Mouse (Mus musculus) c-Kit-positive CD71-negative TER-119-negative erythroid progenitor cells, embryonic 14.5 days (primary cell): ENCODE results near the gene Crebzf.

Experiments
- DNase-seq: peaks from one replicate; pipeline ENCODE4 v3.0.0-alpha.2; 2013; ENCODE audit warnings: low read depth

Gene Crebzf

GRCm38 (mm10) chr7:90442518-90443080 lies at the start of gene Crebzf:
Crebzf (plus strand) TSS chr7:90442729.
- DNase-seq: peak; percentile 95

DNA sequence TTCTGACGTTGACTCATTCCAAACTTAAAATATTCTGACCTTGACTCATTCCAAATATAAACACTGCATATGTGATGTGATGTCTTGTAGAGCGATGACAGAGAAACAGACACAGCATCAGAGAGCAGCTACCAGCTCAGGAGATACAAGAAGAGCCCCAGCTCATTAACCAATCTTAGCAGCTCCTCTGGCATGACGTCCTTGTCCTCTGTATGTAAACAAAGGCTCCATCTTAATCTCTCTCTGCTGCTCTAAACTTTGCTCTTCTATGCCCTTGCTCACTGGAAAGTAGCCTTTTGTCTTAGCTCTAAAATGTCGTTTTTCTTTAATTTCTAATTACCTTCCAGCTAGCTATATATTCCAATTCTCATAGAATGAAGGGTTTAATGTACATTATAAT lies 47.5 kb upstream of the Crebzf start:
- no peak for DNase-seq

- no peak for DNase-seq
Measured at GRCm38 (mm10) chr7:90395928-90396327, 46.6 kb upstream of the Crebzf start.

- DNase-seq: peak; percentile 61
Measured at GRCm38 (mm10) chr7:90409934-90410333, 32.6 kb upstream of the Crebzf start.

DNA sequence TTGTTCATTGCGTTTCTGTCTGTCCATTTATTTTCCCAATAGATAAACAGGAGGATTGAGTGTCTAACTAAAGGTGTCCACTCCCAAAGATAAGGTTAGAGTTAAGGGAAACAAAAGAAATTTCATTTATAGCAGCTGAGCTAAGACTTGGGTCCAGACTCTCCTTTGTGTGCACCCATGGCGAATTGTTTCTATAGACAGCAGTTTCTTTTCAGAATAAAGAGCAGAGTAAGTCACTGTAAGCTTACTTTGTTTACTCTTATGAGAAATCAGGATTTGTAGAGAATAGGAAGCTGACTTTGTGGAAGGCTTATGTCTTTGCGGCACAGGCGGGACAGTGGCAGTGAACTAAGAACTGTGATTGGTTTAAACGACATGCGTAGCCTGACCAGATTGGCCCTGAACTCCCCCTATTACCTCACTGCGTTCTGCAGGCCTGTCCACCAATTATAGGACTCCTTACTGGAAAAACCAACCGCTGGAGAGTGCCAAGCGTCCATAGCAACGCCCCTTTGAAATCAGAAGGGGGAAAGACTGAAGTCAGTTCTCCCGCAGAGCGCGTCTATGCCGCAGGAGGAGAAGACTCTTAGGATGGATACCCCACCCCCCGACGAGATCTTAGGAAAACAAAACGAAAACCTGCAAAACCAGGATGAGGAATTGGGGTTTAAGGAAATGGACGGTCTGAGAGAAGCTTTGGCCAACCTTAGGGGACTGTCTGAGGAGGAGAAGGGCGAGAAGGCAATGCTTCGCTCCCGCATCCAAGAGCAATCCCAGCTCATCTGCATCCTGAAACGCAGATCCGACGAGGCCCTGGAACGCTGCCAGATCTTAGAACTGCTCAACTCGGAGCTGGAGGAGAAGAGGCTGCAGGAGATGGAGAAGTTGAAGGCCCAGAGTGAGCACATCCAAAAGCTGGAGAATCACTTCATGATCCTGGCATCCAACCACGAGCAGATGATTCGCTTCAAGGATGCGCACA lies 16.2 kb upstream of the Crebzf start, which contains the start of gene Ccdc89:
Gene Ccdc89, plus strand, starts transcription at position 558 of the 982 bp plus-strand sequence.
- peak; percentile 49 for DNase-seq

DNA sequence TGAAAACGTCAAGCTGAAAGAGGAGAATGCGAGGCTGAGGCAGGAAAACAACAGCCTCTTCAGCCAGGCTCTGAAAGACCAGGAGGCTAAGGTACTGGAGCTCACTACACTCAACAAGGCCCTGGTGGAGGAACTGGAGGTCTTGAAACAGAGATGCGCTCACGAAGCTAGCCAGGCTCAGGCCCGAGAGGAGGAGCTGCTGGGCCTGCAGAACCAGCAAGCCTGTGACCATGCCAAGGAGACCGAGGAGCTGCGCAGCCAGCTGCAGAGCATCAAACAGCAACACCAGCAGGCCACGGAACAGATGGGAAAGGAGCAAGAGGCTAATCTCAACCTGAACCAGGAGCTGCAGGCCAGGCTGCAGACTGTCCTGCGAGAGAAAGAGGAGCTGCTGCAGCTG lies 15.5 kb upstream of the Crebzf start:
- no peak for DNase-seq

DNA sequence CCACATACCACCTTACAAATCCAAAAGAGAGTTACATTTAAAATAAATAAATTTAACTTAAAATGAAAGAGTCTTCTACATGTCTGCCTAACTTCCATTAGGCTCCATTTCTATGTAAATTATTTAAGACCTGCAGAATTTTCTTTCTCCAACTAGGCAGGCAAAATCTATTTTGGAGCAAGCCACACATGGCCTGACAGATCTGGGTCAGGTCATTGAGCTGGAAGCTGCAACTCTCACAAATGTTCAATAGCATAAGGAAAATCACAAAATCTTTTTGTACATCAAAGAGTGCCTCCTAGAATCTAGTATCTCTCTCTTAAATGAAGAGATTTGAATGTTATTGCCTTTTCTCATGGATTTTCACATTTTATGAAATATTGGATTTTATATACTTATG lies 10.3 kb upstream of the Crebzf start:
- DNase-seq: no peak

- DNase-seq: no peak
Measured at GRCm38 (mm10) chr7:90440044-90440443, 2.5 kb upstream of the Crebzf start.

GRCm38 (mm10) chr7:90442070-90442469 lies 459 bp upstream of the Crebzf start:
- DNase-seq: no peak

- DNase-seq: no peak
Measured at GRCm38 (mm10) chr7:90443101-90444091, 867 bp downstream of the Crebzf start.

- DNase-seq: no peak
Measured at GRCm38 (mm10) chr7:90444206-90444605, 1.7 kb downstream of the Crebzf start.

DNA sequence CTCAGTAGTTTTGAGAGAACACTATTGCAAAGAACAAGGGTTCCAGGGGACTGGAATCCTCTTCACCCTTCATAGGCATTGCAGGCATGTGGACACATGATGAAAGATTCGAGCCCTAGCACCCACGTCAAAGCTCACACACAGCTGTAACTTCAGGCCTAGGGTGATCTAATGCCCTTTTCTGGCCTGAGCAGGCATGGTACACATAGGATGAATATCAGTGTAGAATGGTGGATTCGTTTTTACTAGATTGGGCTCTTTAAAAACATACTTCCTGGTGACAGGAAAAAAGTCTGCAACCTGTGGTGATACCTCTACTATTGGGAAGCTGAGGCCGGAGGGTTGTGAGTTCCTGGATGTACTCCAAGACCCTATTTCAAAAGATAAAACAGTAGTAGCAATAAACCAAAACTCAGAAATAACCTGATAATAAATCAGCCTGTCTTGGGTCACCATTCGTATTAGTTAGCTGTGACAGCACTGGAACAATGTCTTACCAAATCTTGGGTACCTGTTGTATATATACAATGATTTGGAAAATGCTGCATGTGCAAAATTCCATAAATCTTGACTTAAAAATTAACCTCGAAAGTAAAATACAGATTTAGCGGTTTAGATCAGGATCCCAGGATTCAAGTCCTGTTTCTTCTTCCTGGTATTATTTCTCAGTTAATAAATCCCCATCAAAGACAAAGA lies 13.8 kb downstream of the Crebzf start:
- DNase-seq: no peak

DNA sequence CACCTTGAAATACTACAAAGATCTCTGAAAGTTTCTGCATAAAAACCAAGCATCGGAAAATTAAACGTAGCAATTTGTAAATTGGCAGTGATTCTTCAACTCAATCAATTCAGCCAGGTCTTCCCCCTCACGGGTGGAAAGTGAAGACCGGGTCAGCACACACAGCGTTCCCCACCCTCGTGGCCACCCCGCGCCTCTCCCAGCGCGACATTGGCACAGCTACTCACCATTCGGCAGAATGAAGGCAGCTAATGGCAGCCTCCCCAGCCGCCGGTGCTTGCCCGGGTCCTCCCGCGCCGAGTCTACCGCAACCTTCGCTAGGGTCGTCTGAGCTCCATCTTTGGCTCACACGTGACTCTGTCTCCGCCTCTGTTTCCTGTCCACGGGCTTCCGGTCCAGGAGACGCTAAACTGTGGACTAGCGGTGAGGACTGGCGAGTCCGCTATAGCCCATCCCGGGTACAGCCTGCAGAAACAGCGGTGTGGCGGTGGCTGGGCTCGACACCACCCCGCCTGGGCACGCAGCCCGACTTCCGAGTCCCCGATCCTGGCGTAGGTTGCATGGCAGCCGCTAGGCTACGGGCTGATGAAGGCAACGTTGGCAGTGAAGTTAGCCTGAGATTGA lies 14.4 kb downstream of the Crebzf start, which contains the start of gene Tmem126a:
Gene Tmem126a, minus strand, starts transcription at position 385 of the 624 bp plus-strand sequence.
- peak; percentile 81 for DNase-seq

DNA sequence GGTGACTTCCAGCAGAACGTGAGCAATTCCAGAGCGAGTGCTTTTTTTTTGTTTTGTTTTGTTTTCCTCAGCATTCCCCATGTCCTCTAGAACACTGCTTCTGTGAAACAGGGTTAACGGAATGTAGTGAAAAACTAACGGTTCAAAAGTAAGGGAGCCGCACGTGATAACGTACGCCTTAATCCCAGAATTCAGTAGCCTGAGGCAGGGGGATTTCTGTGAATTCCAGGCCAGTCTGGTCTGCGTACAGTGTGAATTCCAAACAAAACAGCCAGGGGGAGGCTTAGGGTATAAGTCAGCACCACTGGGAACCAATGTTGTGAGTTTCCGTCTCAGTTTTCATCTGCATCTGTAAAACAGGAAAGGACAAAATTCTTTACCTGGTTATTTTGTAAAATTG lies 15.0 kb downstream of the Crebzf start:
- DNase-seq: no peak

DNA sequence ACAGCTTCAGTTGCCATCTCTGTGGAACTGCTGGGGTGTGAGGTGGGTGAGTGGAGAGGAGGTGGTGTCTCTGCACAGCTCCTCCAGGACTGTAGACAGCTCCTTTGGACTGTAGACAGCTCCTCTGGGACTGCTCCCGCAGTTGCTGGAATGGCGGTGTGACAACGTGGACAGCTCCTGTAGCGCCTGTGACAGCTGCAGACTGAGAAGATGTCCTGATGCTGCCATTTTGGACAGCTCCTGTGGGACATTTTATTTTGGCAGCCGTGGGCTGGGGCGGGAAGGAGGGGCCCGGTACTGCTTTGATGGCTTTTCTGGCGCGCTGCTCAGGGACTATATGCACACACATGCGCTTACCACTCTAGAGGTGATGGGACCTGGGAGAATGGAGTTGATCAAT lies 17.8 kb downstream of the Crebzf start:
- no peak for DNase-seq

- DNase-seq: no peak
Measured at GRCm38 (mm10) chr7:90460930-90461329, 18.4 kb downstream of the Crebzf start.

GRCm38 (mm10) chr7:90461441-90461840 lies 18.9 kb downstream of the Crebzf start:
- no peak for DNase-seq

DNA sequence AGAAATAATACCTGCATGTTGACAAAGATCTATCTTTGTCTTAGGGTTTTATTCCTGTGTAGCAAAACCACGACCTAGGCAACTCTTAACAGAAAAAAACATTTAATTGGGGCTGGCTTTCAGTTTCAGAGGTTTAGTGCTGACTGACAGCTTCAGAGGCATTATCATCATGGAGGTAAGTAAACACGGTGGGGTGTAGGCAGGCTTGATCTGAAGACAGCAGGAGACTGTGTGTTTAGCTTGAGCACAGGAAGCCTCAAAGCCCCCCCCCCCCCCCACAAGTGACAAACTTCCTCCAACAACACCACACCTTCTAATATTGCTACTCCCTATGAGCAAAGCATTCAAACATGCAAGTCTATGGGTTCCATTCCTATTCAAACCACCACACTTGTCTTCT lies 31.0 kb downstream of the Crebzf start:
- DNase-seq: no peak

DNA sequence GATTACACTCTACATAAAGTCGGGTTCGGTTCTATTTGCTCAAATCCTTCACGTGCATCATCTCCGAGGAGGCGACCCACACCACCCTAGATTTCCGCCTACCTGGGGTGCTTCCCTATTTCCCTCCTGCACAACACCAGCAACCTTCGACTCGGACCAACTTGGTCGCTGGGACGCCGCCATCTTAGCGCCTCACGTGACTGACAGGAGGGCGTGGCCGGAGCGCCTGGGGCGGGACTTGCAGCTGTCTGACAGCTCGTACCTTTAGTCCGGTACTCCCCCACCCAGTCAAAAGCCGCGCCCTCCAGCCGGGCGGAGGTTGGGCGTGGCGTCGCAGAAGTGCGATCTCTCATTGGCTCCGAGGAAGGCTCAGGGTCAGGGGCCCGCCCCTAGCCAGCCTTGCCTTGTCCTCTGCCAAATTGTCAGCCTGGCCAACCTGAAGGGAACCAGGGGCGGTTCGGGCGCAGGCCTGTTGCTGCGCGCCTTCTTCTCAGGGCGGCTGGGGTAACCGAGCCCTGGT lies 33.3 kb downstream of the Crebzf start, which contains the start of gene Tmem126b:
Gene Tmem126b, minus strand, starts transcription at position 209 of the 520 bp plus-strand sequence.
- DNase-seq: peak; percentile 97
